Mouse (Mus musculus) liver, embryonic 14.5 days (tissue): ENCODE measurements around the gene Il7r.

Experiments used
- CTCF ChIP-seq: IDR thresholded peaks from 2 replicates; pipeline ENCODE4 v1.5.1; 2016; ENCODE audit warnings: antibody characterized with exemption, low read depth, control low read depth
- EP300 ChIP-seq: IDR thresholded peaks from 2 replicates; pipeline ENCODE4 v1.6.1; 2016; ENCODE audit warnings: antibody characterized with exemption, low read depth

DNA sequence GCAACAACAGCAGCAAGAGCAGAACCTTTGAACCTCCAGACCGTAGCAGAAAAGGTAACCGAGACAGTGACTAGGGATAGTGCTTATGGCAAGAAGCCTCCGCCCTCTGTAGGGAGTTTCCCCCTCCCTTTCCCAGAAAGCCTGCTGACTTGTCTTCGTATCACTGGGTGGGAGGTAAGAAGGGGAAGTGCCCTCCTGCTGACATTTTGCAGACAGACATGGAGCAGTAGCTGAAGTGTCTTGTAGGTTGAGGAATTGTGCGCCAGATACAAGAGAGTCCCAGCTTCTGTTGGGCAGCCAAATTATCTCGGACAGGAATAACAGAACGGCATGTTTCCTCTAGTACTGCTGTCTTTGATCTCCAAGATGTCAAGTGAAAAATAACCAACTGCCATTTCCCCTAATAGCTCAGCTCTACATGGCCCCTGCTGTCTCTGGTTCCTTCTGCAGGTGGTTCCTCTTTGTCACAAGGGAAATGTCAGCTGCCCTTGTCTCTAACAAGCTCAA lies 66.4 kb downstream of the Il7r start:
- TF ChIP-seq CTCF, result no peak
- no peak for TF ChIP-seq EP300
